Mouse (Mus musculus) activated CD4-positive, CD25-positive, alpha-beta regulatory T cell (primary cell): ENCODE measurements around the gene Vill. TPM values are rescaled to one million over a fixed set of nuclear protein-coding genes. Genes with fewer than 3 reads are reported as not detected.

Experiments
- polyA plus RNA-seq, 2 experiments: library from polyadenylated mRNA; unstranded; fragments of 100-300 nt; shearing (Covaris generic); gene quantifications; one replicate each; pipeline ENCODE4 v1.2.1; 2017

Gene Vill
- 10 to 100 TPM; 10.5 to 34.8 TPM for polyA plus RNA-seq

DNA sequence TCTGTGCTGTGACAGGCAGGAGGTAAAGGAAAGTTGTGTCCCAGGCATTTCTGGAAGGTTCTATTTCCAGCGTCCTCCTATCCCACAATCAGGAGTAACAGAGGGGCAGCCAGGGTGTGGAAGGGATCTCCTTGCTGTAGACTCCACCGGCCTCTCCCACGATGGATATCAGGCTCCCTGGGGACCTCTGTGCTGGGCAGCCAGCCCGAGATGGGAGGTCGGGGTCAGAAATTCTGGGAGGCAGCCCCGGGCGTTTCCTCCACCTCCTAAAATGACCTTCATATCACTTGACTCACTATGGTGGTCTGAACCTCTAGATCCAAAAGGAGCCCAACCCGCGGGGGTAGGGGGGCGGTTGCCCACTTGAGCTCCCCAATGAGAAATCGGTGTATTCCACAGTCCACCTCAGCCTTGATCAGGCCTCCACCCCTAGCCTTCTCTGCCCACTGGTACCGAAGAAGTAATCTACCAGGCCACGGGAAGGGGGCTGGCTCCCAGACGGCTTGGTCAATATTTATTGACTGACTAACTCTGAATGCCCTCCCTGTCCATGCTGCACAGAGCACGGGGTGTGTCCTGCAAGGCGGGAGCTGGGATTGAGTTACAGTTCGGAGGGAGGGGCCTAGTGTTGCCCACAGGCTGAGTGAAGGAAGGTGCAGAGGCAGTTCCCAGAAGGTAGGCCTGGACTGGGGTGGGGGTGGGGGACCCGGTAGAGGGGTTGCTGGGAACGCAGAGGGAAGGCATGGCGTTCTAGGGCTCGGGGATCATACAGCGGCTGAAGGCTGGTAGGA, at the start of gene Vill:
TSS of gene Vill (plus strand) at position 625 of the 791 bp plus-strand sequence.

DNA sequence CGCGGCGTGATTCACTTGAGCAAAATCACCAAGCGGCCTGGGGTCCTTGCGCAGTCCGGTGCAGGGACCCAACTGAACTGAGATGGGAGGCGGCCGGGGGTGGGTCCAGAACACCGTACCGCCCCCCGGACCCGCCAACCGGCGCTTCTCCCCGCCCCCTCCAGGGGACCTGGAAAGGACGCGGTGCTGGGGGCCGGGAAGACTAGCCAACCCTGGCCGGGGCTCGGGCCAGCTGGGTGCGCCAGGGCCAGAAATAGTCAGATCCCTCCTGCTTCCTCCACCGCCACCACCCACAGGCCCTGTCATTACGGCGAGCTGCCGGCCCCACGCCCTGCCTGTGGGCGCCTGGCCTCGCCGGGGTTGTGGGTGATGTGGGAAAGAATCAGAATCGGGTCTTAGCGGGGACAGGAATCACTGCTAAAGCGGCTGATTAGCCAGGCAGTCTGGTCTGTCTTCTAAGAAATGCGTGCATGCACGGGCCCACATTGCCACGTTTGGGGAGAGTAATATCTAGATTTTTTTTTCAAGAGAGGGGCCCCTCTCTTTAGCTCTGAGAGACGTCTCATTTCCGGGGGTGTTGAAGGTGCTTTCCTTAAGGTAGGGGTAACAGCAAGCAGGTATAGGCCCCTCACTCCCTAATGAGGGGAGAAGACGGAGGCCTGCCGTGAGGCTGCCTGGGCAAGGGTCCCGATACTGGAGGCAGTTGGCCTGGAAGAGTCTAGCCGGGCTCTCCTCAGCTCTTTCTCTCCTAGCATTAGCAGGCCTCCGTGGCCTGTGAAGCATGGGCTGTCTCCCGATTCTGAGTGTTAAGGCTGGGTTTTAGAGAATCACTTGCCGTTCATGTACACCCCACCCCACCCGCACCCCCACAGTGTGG, 41.1 kb downstream of the Vill start, which contains the start of gene Plcd1:
TSS of gene Plcd1 (minus strand) at position 84 of the 877 bp plus-strand sequence.

DNA sequence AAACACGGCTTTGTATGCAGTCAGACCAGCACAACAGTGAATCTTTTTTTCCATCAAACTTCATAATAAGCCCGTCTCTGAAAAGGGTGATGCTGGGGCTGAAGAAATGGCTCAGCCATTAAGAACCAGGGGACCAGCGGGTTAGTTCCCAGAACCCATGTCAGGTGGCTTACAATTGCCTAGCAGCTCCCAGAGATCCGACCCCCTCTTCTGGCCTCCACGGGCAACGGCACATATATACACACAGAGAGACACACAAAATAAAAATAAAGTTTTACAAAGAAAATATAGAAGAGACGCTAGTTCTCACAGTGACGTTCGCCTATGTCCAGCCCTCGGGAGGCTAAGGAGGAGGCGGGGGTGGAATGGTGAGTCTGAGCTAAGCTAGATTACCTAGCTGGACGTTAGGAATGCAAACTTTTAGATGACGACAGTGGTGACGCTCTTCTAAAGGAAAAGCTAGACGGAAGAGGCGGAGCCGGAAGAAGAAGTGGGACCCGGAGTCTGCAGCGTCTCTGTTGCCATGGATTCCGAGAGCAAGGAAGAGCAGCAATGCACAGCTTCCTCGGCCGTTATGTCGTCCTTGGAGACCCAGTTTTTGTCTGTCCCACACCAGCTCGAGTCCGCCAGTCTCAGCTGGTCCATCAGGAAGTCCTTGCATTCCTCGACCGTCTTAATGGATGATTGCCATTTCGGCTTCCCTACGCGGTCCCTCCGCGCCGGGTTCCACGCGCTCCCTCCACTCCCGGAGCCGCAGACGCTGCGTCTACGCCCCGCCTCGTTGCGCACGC, 49.6 kb downstream of the Vill start, which contains the start of gene Dlec1:
TSS of gene Dlec1 (plus strand) at position 487 of the 791 bp plus-strand sequence.

Other genes with a start within 250 kb of the Vill start
- 1 to 10 TPM in 1 of 2 experiments, under 1 TPM in 1; 0.75 to 1.2 TPM for gene Ctdspl, start 126.3 kb upstream of the Vill start, polyA plus RNA-seq
- gene Plcd1, start 40.7 kb downstream of the Vill start, polyA plus RNA-seq: 10 to 100 TPM in 1 of 2 experiments, 1 to 10 TPM in 1; 4.1 to 10.7 TPM
- gene Dlec1, start 49.7 kb downstream of the Vill start, polyA plus RNA-seq: under 1 TPM; 0.10 to 0.36 TPM
- gene Acaa1b, start 104.3 kb downstream of the Vill start, polyA plus RNA-seq: under 1 TPM; 0.21 to 0.37 TPM
- under 1 TPM in 1 of 2 experiments, not detected in 1; 0.18 TPM for gene Gm47289, start 106.4 kb downstream of the Vill start, polyA plus RNA-seq
- gene Slc22a13, start 156.3 kb downstream of the Vill start, polyA plus RNA-seq: under 1 TPM in 1 of 2 experiments, not detected in 1; 0.14 TPM